Mouse (Mus musculus): ENCODE measurements at regions not wholly inside any gene's neighbourhood (a gene's known extent, or its start where the extent isn't known, plus 50 kb on each side); places are given as distances from the start of the nearest gene placed in this dataset.

GRCm38 (mm10) chr5:119310178-119310930 lies 360.1 kb upstream of the Tbx3 start:
- no peak for DNase-seq

- DNase-seq = peak in 1 of 2 experiments; percentile 3
Measured at GRCm38 (mm10) chr5:119312808-119313207, 357.7 kb upstream of the Tbx3 start.

- DNase-seq = no peak
Measured at GRCm38 (mm10) chr5:119315149-119315548, 355.3 kb upstream of the Tbx3 start.

- DNase-seq = no peak
Measured at GRCm38 (mm10) chr5:119317617-119318016, 352.9 kb upstream of the Tbx3 start.

GRCm38 (mm10) chr5:119321368-119322144 lies 348.9 kb upstream of the Tbx3 start:
- no peak for DNase-seq

- DNase-seq = no peak
Measured at GRCm38 (mm10) chr5:119322411-119322810, 348.1 kb upstream of the Tbx3 start.

GRCm38 (mm10) chr5:119325681-119326255 lies 344.7 kb upstream of the Tbx3 start:
- DNase-seq = no peak

GRCm38 (mm10) chr5:119326895-119327294 lies 343.6 kb upstream of the Tbx3 start:
- DNase-seq = no peak

- no peak for DNase-seq
Measured at GRCm38 (mm10) chr5:119328971-119329370, 341.5 kb upstream of the Tbx3 start.

GRCm38 (mm10) chr5:119329371-119329770 lies 341.1 kb upstream of the Tbx3 start:
- no peak for DNase-seq

GRCm38 (mm10) chr5:119329860-119330259 lies 340.6 kb upstream of the Tbx3 start:
- no peak for DNase-seq

GRCm38 (mm10) chr5:119331461-119331860 lies 339.0 kb upstream of the Tbx3 start:
- no peak for DNase-seq

GRCm38 (mm10) chr5:119332621-119333020 lies 337.8 kb upstream of the Tbx3 start:
- DNase-seq = no peak

- DNase-seq = peak in 1 of 2 experiments; percentile 5
Measured at GRCm38 (mm10) chr5:119335211-119335610, 335.3 kb upstream of the Tbx3 start.

GRCm38 (mm10) chr5:119335979-119336378 lies 334.5 kb upstream of the Tbx3 start:
- DNase-seq = no peak

- DNase-seq = no peak
Measured at GRCm38 (mm10) chr5:119337739-119338138, 332.7 kb upstream of the Tbx3 start.

GRCm38 (mm10) chr5:119338711-119339110 lies 331.8 kb upstream of the Tbx3 start:
- peak in 1 of 2 experiments; percentile 9 for DNase-seq

GRCm38 (mm10) chr5:119348303-119348702 lies 322.2 kb upstream of the Tbx3 start:
- DNase-seq = no peak

GRCm38 (mm10) chr5:119349395-119349794 lies 321.1 kb upstream of the Tbx3 start:
- peak; percentile 20 to 22 for DNase-seq

- DNase-seq = no peak
Measured at GRCm38 (mm10) chr5:119350325-119350915, 320.0 kb upstream of the Tbx3 start.

- DNase-seq = no peak
Measured at GRCm38 (mm10) chr5:119355471-119355870, 315.0 kb upstream of the Tbx3 start.

GRCm38 (mm10) chr5:119356051-119356450 lies 314.4 kb upstream of the Tbx3 start:
- no peak for DNase-seq

GRCm38 (mm10) chr5:119359709-119360108 lies 310.8 kb upstream of the Tbx3 start:
- no peak for DNase-seq

Measured in cerebellum, postnatal 14 days (tissue).